Mouse (Mus musculus) liver, embryonic 11.5 days (tissue): ENCODE measurements at regions not wholly inside any gene's neighbourhood (a gene's known extent, or its start where the extent isn't known, plus 50 kb on each side); places are given as distances from the start of the nearest gene placed in this dataset.
A peak's percentile ranks its signal among the peaks of the same experiment; 100 is the strongest.

Experiments used
- ATAC-seq: fragments of 200-750 bp; cut with Nextera tagmentation; replicated peaks from 2 replicates; pipeline ENCODE4 v1.8.0; 2017; ENCODE audit warnings: moderate number of reproducible peaks, mild to moderate bottlenecking, moderate TSS enrichment, moderate library complexity; ENCODE audit not compliant: low FRiP score
- DNase-seq: peaks from one replicate; pipeline ENCODE4 v3.0.0-alpha.2; 2017; ENCODE audit warnings: low spot score
- H3K27ac ChIP-seq: fragments of 300-500 bp; sonication (generic); 2 replicates; pipeline ENCODE4 v1.5.1; 2014; ENCODE audit warnings: mild to moderate bottlenecking, low read depth, low read length, control low read depth
- H3K27me3 ChIP-seq: fragments of 300-500 bp; sonication (generic); replicated peaks from 2 replicates; pipeline ENCODE4 v1.6.1; 2014; ENCODE audit warnings: low read length, mixed read lengths; ENCODE audit not compliant: control insufficient read depth, insufficient read depth
- H3K36me3 ChIP-seq: fragments of 300-500 bp; sonication (generic); 2 replicates; pipeline ENCODE4 v1.6.1; 2014; ENCODE audit warnings: mild to moderate bottlenecking, low read length, moderate library complexity, mixed read lengths; ENCODE audit not compliant: control insufficient read depth, insufficient read depth
- H3K4me1 ChIP-seq: fragments of 300-500 bp; sonication (generic); replicated peaks from 2 replicates; pipeline ENCODE4 v1.6.1; 2014; ENCODE audit warnings: low read length, mixed read lengths; ENCODE audit not compliant: control insufficient read depth, insufficient read depth
- H3K4me2 ChIP-seq: fragments of 300-500 bp; sonication (generic); 2 replicates; pipeline ENCODE4 v1.6.1; 2014; ENCODE audit warnings: mild to moderate bottlenecking, control low read depth, moderate library complexity
- H3K4me3 ChIP-seq: fragments of 300-500 bp; sonication (generic); 2 replicates; pipeline ENCODE4 v1.5.1; 2014; ENCODE audit warnings: low read depth, low read length, control low read depth
- H3K9ac ChIP-seq: fragments of 300-500 bp; sonication (generic); 2 replicates; pipeline ENCODE4 v1.6.1; 2014; ENCODE audit warnings: low read depth, low read length, control low read depth
- H3K9me3 ChIP-seq: fragments of 300-500 bp; sonication (generic); 2 replicates; pipeline ENCODE4 v1.6.1; 2016; ENCODE audit warnings: low read length, inconsistent platforms, mixed read lengths; ENCODE audit not compliant: control insufficient read depth
- WGBS: fragments of 180-500 bp; shearing (Covaris S2); extraction: QIAGEN DNeasy Blood & Tissue Kit; methylation state at CpG from one replicate; pipeline ENCODE4 v1.1.7; 2014; 5-methylcytosine and 5-hydroxymethylcytosine counted together

DNA sequence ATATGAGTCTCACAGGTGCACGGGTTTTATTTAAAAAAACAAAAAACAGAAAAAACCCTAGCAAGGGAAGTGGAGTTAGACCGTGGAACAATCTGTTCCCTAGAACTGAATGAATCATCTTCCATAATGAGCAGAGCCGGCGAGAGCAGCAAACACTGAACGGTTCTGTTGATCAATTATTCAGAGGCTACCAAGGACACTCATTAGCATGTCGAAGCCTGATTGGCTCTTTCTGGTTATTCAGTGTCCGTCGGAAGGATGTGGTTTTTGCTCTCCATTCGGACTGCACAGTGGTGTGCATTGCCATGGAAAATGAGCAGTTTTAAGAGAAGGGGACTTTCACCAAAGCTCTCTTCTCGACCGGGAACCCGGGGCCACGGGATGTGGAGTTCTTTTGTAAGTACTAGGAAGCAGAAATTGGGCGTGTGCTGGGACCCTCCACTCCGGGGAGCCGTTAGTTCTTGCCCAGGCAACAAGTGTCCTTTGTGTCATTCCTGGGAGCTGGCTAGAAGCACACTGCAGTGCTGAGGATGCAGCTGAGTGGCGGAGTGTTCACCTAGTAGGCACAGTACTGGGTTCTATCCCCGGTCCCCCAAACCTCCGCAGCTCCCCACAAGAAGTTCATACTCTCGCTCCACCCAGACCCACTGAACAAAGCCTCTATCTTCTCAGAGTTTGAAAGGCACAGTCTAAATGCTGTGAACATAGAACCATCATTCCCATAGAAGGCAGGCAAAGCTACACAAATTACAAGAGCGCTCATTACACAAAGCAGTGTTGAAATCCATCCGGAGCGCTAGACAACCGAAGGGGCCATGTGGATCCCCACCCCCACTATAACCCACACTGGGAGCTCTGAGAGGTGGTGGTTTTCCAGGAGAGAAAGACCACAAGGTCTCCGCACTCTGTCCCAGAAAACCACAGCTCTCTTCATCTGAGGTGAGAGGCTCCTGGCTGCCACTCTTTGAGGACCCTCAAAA is 83.9 kb upstream of the Zfp366 start:
- Histone ChIP-seq H3K9me3 (no peaks in the 10 kb centered on the region), H3K4me2 (peak overlapping the region; percentile 59), H3K36me3 (no peaks in the 10 kb centered on the region), H3K27me3 (no peaks in the 10 kb centered on the region), H3K4me3 (peak overlapping the region; percentile 29), H3K9ac (0 out of 2 replicates have a peak overlapping the region, but pooled peaks have one; percentile 3), H3K4me1 (peaks cover 5% of the 10 kb centered on the region; the same call in 1 of the 2 replicates), H3K27ac (no peak overlapping the region)
- 46% methylated on average over 25 of the region's 25 CpGs for WGBS
- no peak for DNase-seq
- ATAC-seq = peak; percentile 80

DNA sequence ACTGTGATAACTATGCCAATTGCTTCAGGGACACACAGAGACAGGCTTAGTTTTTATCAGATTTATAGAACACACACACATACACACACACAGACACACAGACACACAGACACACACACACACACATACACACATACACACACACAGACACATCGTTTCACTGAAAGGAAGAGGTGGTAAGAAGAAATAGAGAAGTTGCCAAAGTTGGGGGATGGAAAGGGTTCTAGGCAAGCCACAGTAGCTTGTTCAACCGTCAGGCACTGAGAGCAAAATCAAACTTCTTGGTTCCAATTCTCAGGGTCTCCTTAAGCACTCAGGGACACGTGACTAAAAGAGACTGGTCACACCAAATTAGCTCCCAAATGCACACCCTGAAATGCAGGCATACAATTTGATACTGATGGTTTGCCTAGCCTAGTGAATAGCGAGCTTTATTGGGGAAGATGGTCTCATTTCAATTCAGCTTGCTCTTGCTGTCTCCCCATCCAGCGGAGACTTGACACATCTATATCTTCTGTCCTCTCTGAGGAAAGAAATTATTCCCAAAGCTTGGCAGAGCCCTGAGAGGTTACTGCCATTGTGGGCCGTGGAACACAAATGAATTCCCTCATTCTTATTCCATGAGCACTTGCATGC is 84.7 kb upstream of the Zfp366 start:
- 62% methylated on average over 6 of the region's 6 CpGs for WGBS
- peaks cover 5% of the 10 kb centered on the region; the same call in 1 of the 2 replicates for H3K4me1 ChIP-seq
- no peak overlapping the region for H3K27ac ChIP-seq
- no peak for DNase-seq
- H3K9ac ChIP-seq = no peak overlapping the region
- H3K27me3 ChIP-seq = no peaks in the 10 kb centered on the region
- peak overlapping the region; percentile 59 for H3K4me2 ChIP-seq
- no peak overlapping the region for H3K4me3 ChIP-seq
- no peak for ATAC-seq
- H3K9me3 ChIP-seq = no peaks in the 10 kb centered on the region
- no peaks in the 10 kb centered on the region for H3K36me3 ChIP-seq

DNA sequence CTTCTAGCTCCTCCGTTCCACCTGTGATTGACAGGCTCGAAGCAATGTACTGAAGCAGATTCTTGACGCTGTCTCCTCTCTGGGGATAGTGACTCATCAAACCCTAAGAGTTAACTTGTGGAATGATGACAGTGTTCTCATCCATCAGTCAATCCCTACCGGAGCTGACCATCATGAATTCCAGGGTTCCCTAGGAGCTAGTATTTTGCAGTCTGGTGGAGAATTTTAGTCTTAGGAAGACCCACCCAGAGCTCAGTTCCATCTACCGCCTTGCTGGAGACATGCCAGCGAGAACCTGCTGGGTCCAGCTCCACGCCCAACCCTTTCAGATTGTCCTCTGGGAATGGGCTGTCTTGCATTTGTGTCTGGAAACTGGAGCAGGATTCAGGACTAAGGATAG is 85.4 kb upstream of the Zfp366 start:
- Histone ChIP-seq H3K9ac (no peak overlapping the region), H3K36me3 (no peaks in the 10 kb centered on the region), H3K4me3 (no peak overlapping the region), H3K4me1 (peaks cover 5% of the 10 kb centered on the region; the same call in 1 of the 2 replicates), H3K4me2 (no peak overlapping the region), H3K9me3 (no peaks in the 10 kb centered on the region), H3K27ac (no peak overlapping the region), H3K27me3 (no peaks in the 10 kb centered on the region)
- no peak for DNase-seq
- 70% methylated on average over 7 of the region's 7 CpGs for WGBS
- ATAC-seq = no peak

DNA sequence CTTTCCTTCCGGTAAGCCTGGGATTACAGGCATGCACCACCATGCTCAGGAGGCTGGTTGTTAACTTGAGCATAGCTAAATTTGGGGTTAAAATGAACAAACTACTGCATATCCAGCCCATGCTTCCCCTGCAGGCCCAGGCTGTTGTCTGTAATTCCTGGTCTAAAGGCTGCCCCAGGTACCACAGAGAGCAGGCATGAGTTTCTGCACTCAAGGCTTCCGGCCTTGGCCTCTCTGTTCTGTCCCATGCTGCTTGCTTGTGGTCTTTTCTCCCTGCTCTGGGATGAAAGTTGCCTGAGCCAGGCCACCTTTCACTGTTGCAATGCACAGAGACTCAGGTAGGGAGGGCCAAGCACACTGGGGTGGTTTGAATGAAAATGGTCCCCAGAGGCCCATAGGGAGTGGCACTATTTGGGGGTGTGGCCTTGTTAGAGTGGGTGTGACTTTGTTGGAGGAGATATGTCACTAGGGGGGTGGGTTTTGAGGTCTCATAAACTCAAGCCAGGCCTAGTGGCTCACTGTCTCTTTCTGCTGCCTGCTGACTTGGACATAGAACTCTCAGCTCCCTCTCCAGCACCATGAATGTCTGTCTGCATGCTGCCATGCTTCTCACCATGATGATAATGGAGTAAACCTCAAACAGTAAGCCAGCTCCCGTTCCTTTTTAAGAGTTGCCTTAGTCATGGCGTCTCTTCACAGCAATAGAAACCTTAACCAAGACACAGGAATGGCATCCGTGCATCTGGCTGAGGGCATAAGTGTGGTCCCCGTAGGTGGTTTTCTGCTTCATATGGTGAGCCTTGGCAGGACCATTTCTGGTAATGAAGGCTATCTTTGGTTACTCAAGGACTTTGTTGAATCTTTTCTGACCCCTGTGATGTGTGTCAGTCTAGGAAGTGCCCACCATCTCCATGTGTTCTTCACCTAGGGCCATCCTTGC is 86.7 kb upstream of the Zfp366 start:
- DNase-seq = no peak
- Histone ChIP-seq H3K4me1 (peaks cover 10% of the 10 kb centered on the region; the same call in 1 of the 2 replicates), H3K36me3 (no peaks in the 10 kb centered on the region), H3K4me2 (no peak overlapping the region), H3K9ac (0 out of 2 replicates have a peak overlapping the region, but pooled peaks have one; percentile 14), H3K9me3 (no peaks in the 10 kb centered on the region), H3K27me3 (no peaks in the 10 kb centered on the region), H3K4me3 (no peak overlapping the region), H3K27ac (no peak overlapping the region)
- 90% methylated on average over 6 of the region's 6 CpGs for WGBS
- no peak for ATAC-seq

DNA sequence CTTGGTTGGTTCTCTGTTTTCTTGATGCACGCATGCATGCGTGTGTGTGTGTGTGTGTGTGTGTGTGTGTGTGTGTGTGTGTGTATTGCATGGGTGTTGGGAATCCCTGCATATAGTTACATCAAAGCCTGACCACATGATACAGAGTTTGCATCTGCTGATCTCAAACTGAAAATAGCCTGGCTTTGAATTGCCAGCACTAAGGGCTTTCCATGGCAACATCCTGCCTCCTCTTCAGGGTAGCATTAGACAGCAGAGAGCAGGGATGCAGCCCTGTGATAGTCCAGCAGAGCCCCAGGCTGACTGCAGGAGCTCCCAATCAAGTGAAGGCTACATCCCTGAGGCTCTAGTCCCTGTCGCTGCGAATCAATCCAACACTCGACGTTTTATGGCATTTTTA is 87.8 kb upstream of the Zfp366 start:
- no peak overlapping the region for H3K27ac ChIP-seq
- no peaks in the 10 kb centered on the region for H3K36me3 ChIP-seq
- WGBS = 88% methylated on average over 6 of the region's 6 CpGs
- no peak for ATAC-seq
- DNase-seq = no peak
- H3K9ac ChIP-seq = no peak overlapping the region
- no peaks in the 10 kb centered on the region for H3K9me3 ChIP-seq
- no peaks in the 10 kb centered on the region for H3K27me3 ChIP-seq
- peaks cover 13% of the 10 kb centered on the region for H3K4me1 ChIP-seq
- H3K4me3 ChIP-seq = no peak overlapping the region
- H3K4me2 ChIP-seq = no peak overlapping the region

DNA sequence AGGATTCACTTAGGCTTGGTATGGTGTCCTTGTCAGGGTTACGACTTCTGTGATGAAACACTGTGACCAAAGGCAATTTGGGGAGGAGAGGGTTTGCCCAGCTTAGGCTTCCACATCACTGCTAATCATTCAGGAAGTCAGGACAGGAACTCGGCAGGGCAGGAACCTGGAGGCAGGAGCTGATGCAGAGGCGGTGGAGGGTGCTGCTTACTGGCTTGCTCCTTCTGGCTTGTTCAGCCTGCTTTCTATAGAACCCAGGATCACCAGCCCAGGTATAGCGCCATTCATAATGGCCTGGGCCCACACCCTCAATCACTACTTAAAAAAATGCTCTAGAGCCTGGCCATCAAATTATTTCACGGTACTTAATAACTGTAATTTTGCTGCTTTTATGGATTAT is 89.6 kb upstream of the Zfp366 start:
- no peaks in the 10 kb centered on the region for H3K9me3 ChIP-seq
- DNase-seq = no peak
- H3K4me1 ChIP-seq = peaks cover 14% of the 10 kb centered on the region
- ATAC-seq = no peak
- WGBS = 84% methylated on average over 5 of the region's 5 CpGs
- no peaks in the 10 kb centered on the region for H3K36me3 ChIP-seq
- H3K27me3 ChIP-seq = no peaks in the 10 kb centered on the region
- no peak overlapping the region for H3K27ac ChIP-seq
- no peak overlapping the region for H3K4me3 ChIP-seq
- no peak overlapping the region for H3K4me2 ChIP-seq
- H3K9ac ChIP-seq = no peak overlapping the region

DNA sequence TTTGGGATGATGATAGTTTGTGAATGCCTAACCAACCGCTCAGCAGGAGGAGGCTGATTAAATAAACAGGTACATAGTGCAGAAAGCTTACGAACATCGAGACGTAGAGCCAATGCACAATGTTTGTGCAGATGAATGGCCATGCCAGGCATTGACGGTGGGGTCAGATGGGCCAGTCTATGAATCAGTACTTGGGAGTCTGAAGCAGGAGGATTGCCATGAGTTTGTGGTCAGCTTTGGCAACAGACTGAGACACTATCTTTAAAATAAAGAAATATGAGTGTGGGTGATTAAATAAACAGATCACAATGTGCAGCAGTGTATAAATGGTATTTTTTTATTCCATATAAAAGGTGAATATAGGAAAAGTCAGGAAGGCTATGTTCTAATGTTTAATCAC is 90.4 kb upstream of the Zfp366 start:
- 91% methylated on average over 5 of the region's 5 CpGs for WGBS
- DNase-seq (no peak), ATAC-seq (no peak)

DNA sequence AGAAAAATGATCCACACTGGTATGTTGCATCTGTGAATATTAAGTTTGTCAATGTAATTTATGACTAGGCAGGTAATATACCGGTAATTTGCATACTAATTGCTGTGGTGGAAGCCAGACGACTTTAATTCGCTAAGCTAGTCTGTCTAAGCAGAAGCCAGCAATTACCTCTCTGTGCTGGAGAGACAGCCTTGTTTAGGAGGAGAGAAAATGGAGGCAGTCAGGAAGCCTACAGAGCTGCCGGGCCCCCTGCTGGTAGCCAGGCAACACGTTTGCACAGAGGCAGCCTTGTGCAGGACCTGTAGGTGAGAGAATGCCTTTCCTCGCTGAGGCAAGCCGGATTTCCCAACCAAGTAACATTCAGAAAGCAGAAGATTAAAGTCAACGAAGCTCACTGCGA is 91.4 kb upstream of the Zfp366 start:
- no peaks in the 10 kb centered on the region for H3K36me3 ChIP-seq
- H3K9me3 ChIP-seq = no peaks in the 10 kb centered on the region
- ATAC-seq = peak; percentile 85
- WGBS = 8% methylated on average over 9 of the region's 9 CpGs
- no peak overlapping the region for H3K4me2 ChIP-seq
- no peak overlapping the region for H3K27ac ChIP-seq
- DNase-seq = peak; percentile 69
- H3K4me1 ChIP-seq = peaks cover 12% of the 10 kb centered on the region
- no peak overlapping the region for H3K4me3 ChIP-seq
- no peak overlapping the region for H3K9ac ChIP-seq
- no peaks in the 10 kb centered on the region for H3K27me3 ChIP-seq

More for the DNA sequence above, 90.4 kb upstream of the Zfp366 start:
- Histone ChIP-seq H3K4me1 (peaks cover 14% of the 10 kb centered on the region), H3K4me2 (no peak overlapping the region), H3K27me3 (no peaks in the 10 kb centered on the region), H3K4me3 (no peak overlapping the region), H3K9ac (no peak overlapping the region), H3K9me3 (no peaks in the 10 kb centered on the region), H3K36me3 (no peaks in the 10 kb centered on the region), H3K27ac (no peak overlapping the region)
